ENCODE assay signal across 23 mouse cellular contexts in genomic region chr11:23495231-23495630, GRCm38 (mm10). TPM values are rescaled to one million over a fixed set of nuclear protein-coding genes. Genes with fewer than 3 reads are reported as not detected.
DNase-seq lines count a peak whose midpoint lies in the region; ATAC-seq and TF ChIP-seq lines count a peak whose summit lies in the region.
"Had no signal": no experiment of that assay in that cellular context is flagged by ENCODE, and none has a peak within 500 bp of the region (broad histone marks: within the 10 kb centered on the region; RNA-seq: fewer than 3 reads in every experiment).

No protein-coding gene starts in this region.

- H3K4me3 ChIP-seq in forebrain, embryonic 14.5 days (ENCODE audit: low read depth, low read length) = no peak overlapping the region
- H3K4me3 ChIP-seq in forebrain, embryonic 16.5 days (replicated peaks; ENCODE audit: low read length) = no peak overlapping the region
- H3K4me3 ChIP-seq in liver, postnatal 0 days (ENCODE audit: low read depth, low read length) = no peak overlapping the region
- H3K4me3 ChIP-seq in liver, embryonic 12.5 days = no peak overlapping the region
- H3K4me3 ChIP-seq in midbrain, embryonic 12.5 days = peak overlapping the region; percentile 1; the same call in 1 of the 2 replicates
- H3K4me3 ChIP-seq in neural tube, embryonic 15.5 days (replicated peaks) = no peak overlapping the region

- H3K9me3 ChIP-seq in forebrain, embryonic 14.5 days (replicated peaks; ENCODE audit: control insufficient read depth, low read length) = no peaks in the 10 kb centered on the region
- H3K9me3 ChIP-seq in forebrain, embryonic 16.5 days (ENCODE audit: control insufficient read depth, low read length) = no peaks in the 10 kb centered on the region
- H3K9me3 ChIP-seq in liver, postnatal 0 days (ENCODE audit: low read length) = no peaks in the 10 kb centered on the region
- no peaks in the 10 kb centered on the region for H3K9me3 ChIP-seq in liver, embryonic 12.5 days (replicated peaks)
- H3K9me3 ChIP-seq in midbrain, embryonic 12.5 days = no peaks in the 10 kb centered on the region
- H3K9me3 ChIP-seq in neural tube, embryonic 15.5 days (replicated peaks) = no peaks in the 10 kb centered on the region

- no peak overlapping the region for H3K9ac ChIP-seq in forebrain, embryonic 14.5 days (ENCODE audit: low read length)
- H3K9ac ChIP-seq in forebrain, embryonic 16.5 days (replicated peaks; ENCODE audit: low read depth, low read length) = no peak overlapping the region
- no peak overlapping the region for H3K9ac ChIP-seq in liver, postnatal 0 days (replicated peaks)
- H3K9ac ChIP-seq in liver, embryonic 12.5 days = no peak overlapping the region
- no peak overlapping the region for H3K9ac ChIP-seq in midbrain, embryonic 12.5 days (replicated peaks)
- H3K9ac ChIP-seq in neural tube, embryonic 15.5 days (replicated peaks) = no peak overlapping the region

- no peak overlapping the region for H3K27ac ChIP-seq in forebrain, embryonic 14.5 days (ENCODE audit: low read depth, low read length)
- no peak overlapping the region for H3K27ac ChIP-seq in forebrain, embryonic 16.5 days (ENCODE audit: low read length)
- no peak overlapping the region for H3K27ac ChIP-seq in liver, postnatal 0 days (ENCODE audit: low read depth)
- no peak overlapping the region for H3K27ac ChIP-seq in liver, embryonic 12.5 days
- no peak overlapping the region for H3K27ac ChIP-seq in midbrain, embryonic 12.5 days (replicated peaks)
- no peak overlapping the region for H3K27ac ChIP-seq in neural tube, embryonic 15.5 days (replicated peaks)
- H3K27ac ChIP-seq: stomach, postnatal 0 days had no signal

- ATAC-seq in forebrain, embryonic 14.5 days = no peak
- ATAC-seq in forebrain, embryonic 16.5 days = no peak
- ATAC-seq in liver, postnatal 0 days = no peak
- no peak for ATAC-seq in liver, embryonic 12.5 days
- ATAC-seq in midbrain, embryonic 12.5 days (ENCODE audit: low FRiP score, low read depth) = no peak
- no peak for ATAC-seq in neural tube, embryonic 15.5 days (ENCODE audit: low FRiP score)

- WGBS in forebrain, embryonic 14.5 days = 97% methylated on average over 6 of the region's 6 CpGs
- 95% methylated on average over 6 of the region's 6 CpGs for WGBS in forebrain, embryonic 16.5 days
- WGBS in liver, postnatal 0 days (ENCODE audit: insufficient replicate concordance) = 92% methylated on average over 6 of the region's 6 CpGs
- WGBS in liver, embryonic 12.5 days (ENCODE audit: insufficient replicate concordance) = 89% methylated on average over 6 of the region's 6 CpGs
- 94% methylated on average over 6 of the region's 6 CpGs for whole genome bisulfite sequencing in midbrain, embryonic 12.5 days
- 86% methylated on average over 6 of the region's 6 CpGs for WGBS in neural tube, embryonic 15.5 days

- no peak for TF ChIP-seq EP300 in liver, postnatal 0 days (IDR thresholded peaks at IDR 0.05; ENCODE audit: low read depth)

- H3K4me2 ChIP-seq in forebrain, embryonic 14.5 days (ENCODE audit: low read length) = peak overlapping the region; percentile 52; the same call in 1 of the 2 replicates
- H3K4me2 ChIP-seq in forebrain, embryonic 16.5 days (ENCODE audit: low read length) = no peak overlapping the region; the same call in 1 of the 2 replicates
- H3K4me2 ChIP-seq in liver, postnatal 0 days (ENCODE audit: low read depth, low read length) = peak overlapping the region; percentile 85; the same call in 1 of the 2 replicates
- H3K4me2 ChIP-seq in liver, embryonic 12.5 days = no peak overlapping the region
- peak overlapping the region; percentile 87 for H3K4me2 ChIP-seq in midbrain, embryonic 12.5 days (replicated peaks)
- H3K4me2 ChIP-seq in neural tube, embryonic 15.5 days = peak overlapping the region; percentile 92

- H3K27me3 ChIP-seq in forebrain, embryonic 14.5 days (replicated peaks; ENCODE audit: control insufficient read depth, insufficient read depth, low read length) = no peaks in the 10 kb centered on the region
- H3K27me3 ChIP-seq in forebrain, embryonic 16.5 days (replicated peaks; ENCODE audit: control insufficient read depth, insufficient read depth, low read length) = no peaks in the 10 kb centered on the region
- H3K27me3 ChIP-seq in liver, postnatal 0 days (ENCODE audit: insufficient read depth, low read length) = no peaks in the 10 kb centered on the region
- H3K27me3 ChIP-seq in liver, embryonic 12.5 days (replicated peaks) = peaks cover 3% of the 10 kb centered on the region; the same call in 1 of the 2 replicates
- no peaks in the 10 kb centered on the region for H3K27me3 ChIP-seq in midbrain, embryonic 12.5 days
- H3K27me3 ChIP-seq in neural tube, embryonic 15.5 days (replicated peaks) = no peaks in the 10 kb centered on the region

- H3K4me1 ChIP-seq in forebrain, embryonic 14.5 days (ENCODE audit: control insufficient read depth, insufficient read depth, low read length) = peaks cover 14% of the 10 kb centered on the region
- H3K4me1 ChIP-seq in forebrain, embryonic 16.5 days (replicated peaks; ENCODE audit: control insufficient read depth, insufficient read depth, low read length) = peaks cover 24% of the 10 kb centered on the region
- H3K4me1 ChIP-seq in liver, postnatal 0 days (ENCODE audit: insufficient read depth) = peaks cover 12% of the 10 kb centered on the region
- H3K4me1 ChIP-seq in liver, embryonic 12.5 days = peaks cover 36% of the 10 kb centered on the region
- peaks cover 22% of the 10 kb centered on the region for H3K4me1 ChIP-seq in midbrain, embryonic 12.5 days
- H3K4me1 ChIP-seq in neural tube, embryonic 15.5 days = peaks cover 30% of the 10 kb centered on the region

- H3K36me3 ChIP-seq in forebrain, embryonic 14.5 days (ENCODE audit: control insufficient read depth, insufficient read depth, low read length) = peaks cover 53% of the 10 kb centered on the region
- H3K36me3 ChIP-seq in forebrain, embryonic 16.5 days (ENCODE audit: control insufficient read depth, insufficient read depth) = peaks cover 39% of the 10 kb centered on the region
- peaks cover 33% of the 10 kb centered on the region for H3K36me3 ChIP-seq in liver, postnatal 0 days (replicated peaks; ENCODE audit: insufficient read depth, low read length)
- peaks cover 62% of the 10 kb centered on the region for H3K36me3 ChIP-seq in liver, embryonic 12.5 days
- peaks cover 60% of the 10 kb centered on the region for H3K36me3 ChIP-seq in midbrain, embryonic 12.5 days
- peaks cover 42% of the 10 kb centered on the region for H3K36me3 ChIP-seq in neural tube, embryonic 15.5 days

- TF ChIP-seq CTCF in liver, postnatal 0 days (IDR thresholded peaks at IDR 0.05; ENCODE audit: low read depth) = no peak

- DNase-seq in forebrain, embryonic 14.5 days (ENCODE audit: low spot score) = no peak
- DNase-seq in liver, postnatal 0 days = no peak
- DNase-seq in adrenal gland, adult 8-10 months = no peak
- DNase-seq: cerebellum, postnatal 10 days; gastrocnemius, postnatal 36 days; kidney, adult 18-20 months; kidney, postnatal 10 days; left cerebral cortex, postnatal 4 days; lung, postnatal 14 days; right cerebral cortex, postnatal 25 days; thymus, postnatal 14 days had no signal

RNA-seq across cellular contexts. Expression of gene Ahsa2, which starts 2.6 kb away (rescaled TPM):
- 134 and 149 TPM in 2 replicates for polyA plus RNA-seq in forebrain, embryonic 14.5 days (2014; fragmentation: Nextera tagmentation; extraction: Ambion mirVana)
- polyA plus RNA-seq in forebrain, embryonic 16.5 days (2015; fragmentation: Nextera tagmentation; extraction: Ambion mirVana) = 148 and 158 TPM in 2 replicates
- polyA plus RNA-seq in liver, postnatal 0 days (2015; fragmentation: Nextera tagmentation; extraction: Ambion mirVana) = 16.0 and 17.3 TPM in 2 replicates
- 44.5 and 51.0 TPM in 2 replicates for polyA plus RNA-seq in liver, embryonic 12.5 days (2016; fragmentation: Nextera tagmentation; extraction: Ambion mirVana)
- polyA plus RNA-seq in midbrain, embryonic 12.5 days (2016; fragmentation: Nextera tagmentation; extraction: Ambion mirVana) = 149 and 166 TPM in 2 replicates
- 85.7 and 93.8 TPM in 2 replicates for polyA plus RNA-seq in neural tube, embryonic 15.5 days (2015; fragmentation: Nextera tagmentation; extraction: Ambion mirVana)
- total RNA-seq in adrenal gland, adult 8-10 months (2022) = 10 to 100 TPM; 54.7 to 99.2 (median 58.5) TPM

RNA-seq across cellular contexts. Expression of gene 1700093K21Rik, which starts 25.7 kb away (rescaled TPM):
- not detected in 2 replicates for polyA plus RNA-seq in forebrain, embryonic 14.5 days (2014; fragmentation: Nextera tagmentation; extraction: Ambion mirVana)
- 0.30 and 0.35 TPM in 2 replicates for polyA plus RNA-seq in forebrain, embryonic 16.5 days (2015; fragmentation: Nextera tagmentation; extraction: Ambion mirVana)
- 0.12 TPM in 1 of 2 replicates, not detected in the other for polyA plus RNA-seq in liver, postnatal 0 days (2015; fragmentation: Nextera tagmentation; extraction: Ambion mirVana)
- polyA plus RNA-seq in liver, embryonic 12.5 days (2016; fragmentation: Nextera tagmentation; extraction: Ambion mirVana) = not detected in 2 replicates
- not detected in 2 replicates for polyA plus RNA-seq in midbrain, embryonic 12.5 days (2016; fragmentation: Nextera tagmentation; extraction: Ambion mirVana)
- polyA plus RNA-seq in neural tube, embryonic 15.5 days (2015; fragmentation: Nextera tagmentation; extraction: Ambion mirVana) = not detected in 2 replicates
- under 1 TPM in 1 of 4 experiments, not detected in 3; 0.68 TPM for total RNA-seq in adrenal gland, adult 8-10 months (2022)
- total RNA-seq: adrenal gland, adult 18-20 months; CH12.LX; gastrocnemius, postnatal 36 days; hematopoietic stem cell, adult 5-6 weeks; left cerebral cortex, adult 18-20 months had no signal
- polyA plus RNA-seq: heart, embryonic 14.5 days; liver, embryonic 16.5 days; neural tube, embryonic 14.5 days; stomach, postnatal 0 days had no signal

Comparison
In these comparisons a context has a peak if more than half of its experiments do, and no peak if none do; other contexts are left out.
1. H3K4me2 ChIP-seq: peak in forebrain, embryonic 14.5 days (single experiment), liver, postnatal 0 days (single experiment), midbrain, embryonic 12.5 days (single experiment) and neural tube, embryonic 15.5 days (single experiment); none in forebrain, embryonic 16.5 days (single experiment) and liver, embryonic 12.5 days (single experiment).